Mouse (Mus musculus) olfactory bulb, adult 2 months (tissue): ENCODE data around the gene Arid3b.

Experiments used
- CTCF ChIP-seq: fragments of 200-500 bp; IDR thresholded peaks from 2 replicates; pipeline ENCODE4 v1.5.1; 2012; ENCODE audit warnings: low read depth, mild to moderate bottlenecking, low read length, moderate library complexity; ENCODE audit not compliant: insufficient read depth
- POLR2A ChIP-seq: fragments of 200-500 bp; IDR thresholded peaks from 2 replicates; pipeline ENCODE4 v1.6.1; 2012; ENCODE audit warnings: mild to moderate bottlenecking, low read depth, low read length, moderate library complexity; ENCODE audit not compliant: insufficient read depth

GRCm38 (mm10) chr9:57774168-57774567 is 62.4 kb downstream of the Arid3b start:
- no peak for TF ChIP-seq CTCF
- no peak for TF ChIP-seq POLR2A
